In genomic region chr10:67798991-67799390, GRCm38 (mm10) we compare ENCODE assay signal across 22 mouse cellular contexts.
DNase-seq lines count a peak whose midpoint lies in the region; ATAC-seq and TF ChIP-seq lines count a peak whose summit lies in the region.
"Had no signal": no experiment of that assay in that cellular context is flagged by ENCODE, and none has a peak within 500 bp of the region (broad histone marks: within the 10 kb centered on the region; RNA-seq: fewer than 3 reads in every experiment).

No protein-coding gene starts in this region.

- peak; percentile 59; the same call in 1 of the 2 replicates for ATAC-seq in forebrain, embryonic 16.5 days
- ATAC-seq in intestine, embryonic 14.5 days (replicated peaks; ENCODE audit: low FRiP score, low TSS enrichment, low read depth): no peak
- no peak for ATAC-seq in intestine, embryonic 16.5 days
- ATAC-seq: inflammation-experienced regulatory T-cells, adult 6 months had no signal

- TF ChIP-seq CTCF in brain, embryonic 14.5 days (IDR thresholded peaks at IDR 0.05; ENCODE audit: borderline replicate concordance, extremely low read depth, insufficient read depth, insufficient read length): no peak

- no peaks in the 10 kb centered on the region for H3K9me3 ChIP-seq in forebrain, embryonic 16.5 days (ENCODE audit: control insufficient read depth, low read length)
- H3K9me3 ChIP-seq in forebrain, embryonic 10.5 days: no peaks in the 10 kb centered on the region
- H3K9me3 ChIP-seq in intestine, embryonic 14.5 days (ENCODE audit: control insufficient read depth, low read length): no peaks in the 10 kb centered on the region
- no peaks in the 10 kb centered on the region for H3K9me3 ChIP-seq in intestine, embryonic 16.5 days (ENCODE audit: control insufficient read depth, low read length)
- H3K9me3 ChIP-seq: embryonic facial prominence, embryonic 15.5 days; heart, embryonic 10.5 days had no signal

- H3K4me2 ChIP-seq in forebrain, embryonic 16.5 days (ENCODE audit: low read length): no peak overlapping the region
- H3K4me2 ChIP-seq in intestine, embryonic 14.5 days (ENCODE audit: low read length): no peak overlapping the region
- H3K4me2 ChIP-seq in intestine, embryonic 16.5 days (ENCODE audit: low read depth, low read length): no peak overlapping the region
- H3K4me2 ChIP-seq: embryonic facial prominence, embryonic 15.5 days; hindbrain, embryonic 14.5 days had no signal

- no peaks in the 10 kb centered on the region; the same call in 1 of the 2 replicates for H3K4me1 ChIP-seq in forebrain, embryonic 16.5 days (replicated peaks; ENCODE audit: control insufficient read depth, insufficient read depth, low read length)
- peaks cover 5% of the 10 kb centered on the region; the same call in 1 of the 2 replicates for H3K4me1 ChIP-seq in forebrain, embryonic 10.5 days
- no peaks in the 10 kb centered on the region for H3K4me1 ChIP-seq in intestine, embryonic 14.5 days (replicated peaks; ENCODE audit: control insufficient read depth, insufficient read depth, low read length)
- H3K4me1 ChIP-seq in intestine, embryonic 16.5 days (ENCODE audit: control insufficient read depth, insufficient read depth, low read length): no peaks in the 10 kb centered on the region
- H3K4me1 ChIP-seq: embryonic facial prominence, embryonic 15.5 days; heart, embryonic 10.5 days had no signal

- DNase-seq in forebrain, embryonic 10.5 days (ENCODE audit: extremely low spot score, low spot score): no peak
- peak; percentile 29 for DNase-seq in intestine, embryonic 14.5 days (ENCODE audit: low spot score)
- peak; percentile 71 for DNase-seq in brain, embryonic 14.5 days (ENCODE audit: low read depth)
- DNase-seq in retina, embryonic 14.5 days (ENCODE audit: low spot score): peak; percentile 11
- DNase-seq in urinary bladder, adult 18-20 months (ENCODE audit: low spot score in 2 of 2): no peak
- DNase-seq: adrenal gland, adult 8-10 months; adrenal gland, postnatal 36 days; cerebellum, adult 11 months; cerebellum, adult 8-10 months; cerebellum, postnatal 14 days; gastrocnemius, postnatal 10 days; heart, adult 18-20 months; heart, postnatal 10 days; heart, postnatal 4 days; kidney, adult 18-20 months had no signal

- no peak overlapping the region for H3K27ac ChIP-seq in forebrain, embryonic 16.5 days (ENCODE audit: low read length)
- H3K27ac ChIP-seq in forebrain, embryonic 10.5 days: no peak overlapping the region
- no peak overlapping the region for H3K27ac ChIP-seq in intestine, embryonic 14.5 days (ENCODE audit: low read depth)
- H3K27ac ChIP-seq in intestine, embryonic 16.5 days (ENCODE audit: low read length): no peak overlapping the region
- H3K27ac ChIP-seq: embryonic facial prominence, embryonic 15.5 days; heart, embryonic 10.5 days; hindbrain, embryonic 14.5 days had no signal

- no peaks in the 10 kb centered on the region for H3K27me3 ChIP-seq in forebrain, embryonic 16.5 days (replicated peaks; ENCODE audit: control insufficient read depth, insufficient read depth, low read length)
- no peaks in the 10 kb centered on the region for H3K27me3 ChIP-seq in forebrain, embryonic 10.5 days (ENCODE audit: poor library complexity, severe bottlenecking)
- H3K27me3 ChIP-seq in intestine, embryonic 14.5 days (replicated peaks; ENCODE audit: control insufficient read depth, insufficient read depth, low read length): no peaks in the 10 kb centered on the region
- no peaks in the 10 kb centered on the region for H3K27me3 ChIP-seq in intestine, embryonic 16.5 days (replicated peaks; ENCODE audit: control insufficient read depth, insufficient read depth, low read length)
- H3K27me3 ChIP-seq: embryonic facial prominence, embryonic 15.5 days had no signal

- 33% methylated on average over 10 of the region's 10 CpGs for WGBS in forebrain, embryonic 16.5 days
- 85% methylated on average over 10 of the region's 10 CpGs for WGBS in forebrain, embryonic 10.5 days
- 91% methylated on average over 10 of the region's 10 CpGs for WGBS in intestine, embryonic 14.5 days
- 83% methylated on average over 10 of the region's 10 CpGs for WGBS in intestine, embryonic 16.5 days

- no peak for TF ChIP-seq POLR2A in brain, embryonic 14.5 days (IDR thresholded peaks at IDR 0.05; ENCODE audit: borderline replicate concordance, extremely low read depth, insufficient read depth, insufficient read length, poor library complexity, severe bottlenecking)

- H3K4me3 ChIP-seq in forebrain, embryonic 16.5 days (replicated peaks; ENCODE audit: low read length): no peak overlapping the region
- no peak overlapping the region for H3K4me3 ChIP-seq in forebrain, embryonic 10.5 days
- no peak overlapping the region for H3K4me3 ChIP-seq in intestine, embryonic 14.5 days (ENCODE audit: low read depth, low read length)
- no peak overlapping the region for H3K4me3 ChIP-seq in intestine, embryonic 16.5 days (ENCODE audit: low read length)
- H3K4me3 ChIP-seq: embryonic facial prominence, embryonic 15.5 days; erythroblast, embryonic 14.5 days; heart, embryonic 10.5 days had no signal

- H3K36me3 ChIP-seq in forebrain, embryonic 16.5 days (ENCODE audit: control insufficient read depth, insufficient read depth): no peaks in the 10 kb centered on the region
- no peaks in the 10 kb centered on the region for H3K36me3 ChIP-seq in forebrain, embryonic 10.5 days (replicated peaks)
- no peaks in the 10 kb centered on the region for H3K36me3 ChIP-seq in intestine, embryonic 14.5 days (ENCODE audit: control insufficient read depth, insufficient read depth, low read length)
- no peaks in the 10 kb centered on the region for H3K36me3 ChIP-seq in intestine, embryonic 16.5 days (ENCODE audit: control insufficient read depth, insufficient read depth, low read length)
- H3K36me3 ChIP-seq: embryonic facial prominence, embryonic 15.5 days; heart, embryonic 10.5 days had no signal

- no peak overlapping the region for H3K9ac ChIP-seq in forebrain, embryonic 16.5 days (replicated peaks; ENCODE audit: low read depth, low read length)
- H3K9ac ChIP-seq in intestine, embryonic 14.5 days (ENCODE audit: low read length): no peak overlapping the region
- no peak overlapping the region for H3K9ac ChIP-seq in intestine, embryonic 16.5 days (ENCODE audit: low read depth, low read length)
- H3K9ac ChIP-seq: embryonic facial prominence, embryonic 15.5 days; hindbrain, embryonic 14.5 days had no signal

Comparison
In these comparisons a context has a peak if more than half of its experiments do, and no peak if none do; other contexts are left out.
1. DNase-seq: peak in intestine, embryonic 14.5 days (single experiment), brain, embryonic 14.5 days (single experiment) and retina, embryonic 14.5 days (single experiment); none in forebrain, embryonic 10.5 days (single experiment) and urinary bladder, adult 18-20 months (0 of 2).